Mouse (Mus musculus): ENCODE measurements around the gene Rhoa.
"Not testable (repeated sequence)": the region's sequence is repeated elsewhere in the genome, so short reads cannot be mapped to it uniquely, and the experiment has no call there.

Gene Rhoa

GRCm38 (mm10) chr9:108305629-108306520 is at the start of gene Rhoa, which contains the start of gene Tcta:
Rhoa (plus strand) TSS chr9:108306129.
Tcta (minus strand) TSS chr9:108306160.
- DNase-seq (ENCODE audit: extremely low read depth, low read depth, low spot score): peak; percentile 95

DNA sequence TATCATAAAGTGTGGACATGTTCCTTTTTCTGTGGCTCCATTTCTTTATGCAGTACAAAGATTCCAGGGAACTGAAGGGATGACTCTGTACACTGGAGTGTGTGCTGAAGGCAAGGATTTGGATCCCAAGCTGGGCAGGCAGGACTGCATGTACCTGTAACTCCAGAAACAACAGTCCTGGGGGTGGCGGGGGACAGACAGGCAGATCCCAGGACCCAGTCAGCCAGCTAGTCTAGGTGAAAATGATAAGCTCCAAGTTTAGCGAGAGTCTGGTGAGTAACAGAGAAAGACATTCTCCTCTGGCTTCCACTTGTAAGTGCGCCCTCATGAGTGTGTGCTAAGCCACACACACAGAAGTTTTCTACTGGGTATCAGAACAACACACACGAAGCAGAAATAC is 45.4 kb upstream of the Rhoa start:
- no peak for DNase-seq (ENCODE audit: extremely low read depth, low read depth, low spot score)

GRCm38 (mm10) chr9:108261865-108262264 is 44.1 kb upstream of the Rhoa start:
- no peak for DNase-seq (ENCODE audit: extremely low read depth, low read depth, low spot score)

GRCm38 (mm10) chr9:108262494-108263049 is 43.4 kb upstream of the Rhoa start:
- no peak for DNase-seq (ENCODE audit: extremely low read depth, low read depth, low spot score)

GRCm38 (mm10) chr9:108263131-108263681 is 42.7 kb upstream of the Rhoa start:
- no peak for DNase-seq (ENCODE audit: extremely low read depth, low read depth, low spot score)

DNA sequence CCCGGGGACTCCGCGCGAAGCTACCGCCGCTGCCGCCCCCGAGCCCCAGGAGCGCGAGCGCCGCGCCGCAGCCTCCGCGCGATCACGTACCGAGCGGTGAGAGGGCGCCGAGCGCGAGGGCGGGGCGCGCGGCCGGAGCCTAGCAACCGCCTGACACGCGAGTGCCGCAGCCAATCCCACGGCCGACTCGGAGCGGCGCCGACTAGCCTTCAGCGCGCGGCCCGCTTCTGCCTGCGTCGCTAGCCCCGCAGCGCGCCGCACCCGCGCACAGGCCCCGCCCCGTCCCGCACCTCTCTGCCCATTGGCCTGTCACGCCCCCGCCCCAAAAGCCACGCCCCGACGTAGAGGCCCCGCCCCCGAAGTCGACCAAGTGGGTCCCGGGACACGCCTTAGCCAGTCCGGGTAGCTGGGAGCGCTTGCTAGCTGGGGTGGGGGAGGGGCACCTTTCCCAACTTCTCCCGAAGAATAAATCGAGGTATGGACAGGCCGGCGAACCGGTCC is 42.2 kb upstream of the Rhoa start, which contains the start of gene Dag1:
Gene Dag1, minus strand, starts transcription at position 269 of the 501 bp plus-strand sequence.
- DNase-seq (ENCODE audit: extremely low read depth, low read depth, low spot score): no peak

DNA sequence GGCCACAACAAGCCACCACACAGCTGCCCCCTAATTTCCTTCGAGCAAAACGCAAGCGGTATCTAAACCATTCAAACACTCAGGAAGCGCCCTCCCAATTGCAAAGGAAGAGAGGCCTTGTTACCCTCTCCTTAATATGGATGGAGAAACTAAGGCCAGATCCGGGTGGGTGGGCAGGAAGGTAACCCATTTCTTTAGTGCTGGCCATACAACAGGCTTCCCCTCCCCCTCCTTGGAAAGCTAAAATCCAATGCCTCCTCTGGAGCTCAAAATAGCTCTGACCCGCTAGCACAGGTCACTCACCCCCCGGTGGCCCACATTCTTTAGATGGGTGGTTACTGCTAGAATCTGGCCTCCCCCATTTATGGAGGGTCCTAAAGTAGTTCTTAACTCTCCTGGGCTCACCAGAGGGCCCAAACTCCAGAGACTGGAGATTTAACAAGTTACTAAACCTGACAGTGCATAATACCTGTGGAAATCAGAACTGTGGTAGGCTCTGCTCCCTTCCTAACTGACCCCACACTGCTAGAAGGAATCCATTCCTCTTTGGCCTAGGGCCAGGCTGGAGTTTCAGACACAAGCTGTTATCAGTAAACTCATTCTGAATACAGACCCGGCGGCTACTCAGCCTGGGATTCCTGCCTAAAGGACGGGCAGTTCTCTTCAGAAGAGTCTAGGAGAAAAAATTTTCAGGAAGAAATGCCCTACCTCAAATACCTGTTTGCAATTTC is 41.6 kb upstream of the Rhoa start:
- DNase-seq (ENCODE audit: extremely low read depth, low read depth, low spot score): no peak

DNA sequence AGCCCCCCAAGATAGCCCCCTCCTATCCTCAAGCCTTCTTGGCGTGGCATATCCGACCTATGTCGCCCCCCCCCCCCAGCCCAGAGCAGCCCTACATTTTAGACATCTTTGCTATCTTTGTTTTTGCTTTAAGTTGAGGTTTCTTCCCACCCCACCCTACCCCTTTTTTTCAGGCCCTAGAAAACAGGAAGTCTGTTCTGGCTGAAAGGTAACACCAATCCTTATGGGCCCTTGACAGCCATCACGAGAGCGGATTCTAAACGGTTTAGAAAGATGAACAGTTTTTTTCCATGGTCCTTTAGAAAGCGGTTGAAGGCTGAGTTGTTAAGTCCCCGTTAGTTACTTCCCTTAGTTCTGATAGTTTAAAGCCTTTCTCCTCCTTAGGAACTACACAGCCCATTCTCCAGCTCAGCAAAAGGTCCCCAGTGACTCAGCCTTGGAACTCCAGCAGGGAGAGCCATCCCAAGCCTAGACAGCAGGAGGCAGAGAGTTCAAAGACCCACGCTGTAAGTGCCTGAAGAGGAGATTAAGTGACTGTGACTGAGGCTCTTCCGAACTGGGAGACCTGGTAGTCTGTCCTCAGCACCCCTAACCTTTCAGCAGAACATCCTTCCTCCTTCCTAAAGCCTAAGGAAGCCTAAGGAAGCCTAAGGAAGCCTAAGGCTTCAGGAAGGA is 39.5 kb upstream of the Rhoa start:
- DNase-seq (ENCODE audit: extremely low read depth, low read depth, low spot score): no peak

- no peak for DNase-seq (ENCODE audit: extremely low read depth, low read depth, low spot score)
Observed at GRCm38 (mm10) chr9:108267691-108268090, 38.2 kb upstream of the Rhoa start.

GRCm38 (mm10) chr9:108268701-108269100 is 37.2 kb upstream of the Rhoa start:
- DNase-seq (ENCODE audit: extremely low read depth, low read depth, low spot score): not testable (repeated sequence)

DNA sequence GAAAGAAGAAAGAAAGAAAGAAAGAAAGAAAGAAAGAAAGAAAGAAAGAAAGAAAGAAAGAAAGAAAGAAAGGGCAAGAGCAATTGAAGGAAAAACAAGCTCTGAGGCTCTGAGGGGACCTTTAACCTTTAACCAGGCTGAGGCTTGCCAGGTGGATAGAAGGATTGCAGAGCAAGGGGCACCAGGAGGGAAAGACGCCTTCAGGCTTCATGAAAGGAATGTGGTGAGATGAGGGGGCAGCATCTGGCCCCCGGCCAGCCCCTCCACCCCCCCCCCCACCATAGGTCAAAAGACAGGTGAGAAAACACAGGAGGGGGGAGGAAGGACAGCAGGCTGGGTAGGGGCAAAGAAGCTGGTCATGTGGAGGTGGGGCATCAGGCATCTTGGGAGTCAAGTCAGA is 34.0 kb upstream of the Rhoa start:
- no peak for DNase-seq (ENCODE audit: extremely low read depth, low read depth, low spot score)

GRCm38 (mm10) chr9:108272691-108273090 is 33.2 kb upstream of the Rhoa start:
- no peak for DNase-seq (ENCODE audit: extremely low read depth, low read depth, low spot score)

DNA sequence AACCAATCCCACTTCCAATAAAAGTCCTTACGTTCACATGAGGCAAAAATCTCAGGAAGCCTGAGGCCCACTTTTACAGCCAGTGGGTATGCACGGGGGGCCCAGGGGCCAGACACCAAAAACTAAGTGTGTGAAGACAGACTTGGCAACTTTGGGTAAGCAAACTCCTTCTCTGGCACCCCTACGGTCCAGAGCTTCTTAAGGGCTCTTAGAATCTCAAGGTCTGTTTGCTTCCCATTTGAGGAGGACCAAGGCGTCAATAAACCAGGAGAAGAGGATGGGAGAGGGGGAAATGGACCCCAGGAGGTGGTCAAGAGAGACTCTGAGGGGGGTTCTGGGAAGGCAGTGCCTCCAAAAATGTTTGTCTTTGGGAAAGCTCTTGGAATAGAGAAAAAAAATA is 32.4 kb upstream of the Rhoa start:
- no peak for DNase-seq (ENCODE audit: extremely low read depth, low read depth, low spot score)

DNA sequence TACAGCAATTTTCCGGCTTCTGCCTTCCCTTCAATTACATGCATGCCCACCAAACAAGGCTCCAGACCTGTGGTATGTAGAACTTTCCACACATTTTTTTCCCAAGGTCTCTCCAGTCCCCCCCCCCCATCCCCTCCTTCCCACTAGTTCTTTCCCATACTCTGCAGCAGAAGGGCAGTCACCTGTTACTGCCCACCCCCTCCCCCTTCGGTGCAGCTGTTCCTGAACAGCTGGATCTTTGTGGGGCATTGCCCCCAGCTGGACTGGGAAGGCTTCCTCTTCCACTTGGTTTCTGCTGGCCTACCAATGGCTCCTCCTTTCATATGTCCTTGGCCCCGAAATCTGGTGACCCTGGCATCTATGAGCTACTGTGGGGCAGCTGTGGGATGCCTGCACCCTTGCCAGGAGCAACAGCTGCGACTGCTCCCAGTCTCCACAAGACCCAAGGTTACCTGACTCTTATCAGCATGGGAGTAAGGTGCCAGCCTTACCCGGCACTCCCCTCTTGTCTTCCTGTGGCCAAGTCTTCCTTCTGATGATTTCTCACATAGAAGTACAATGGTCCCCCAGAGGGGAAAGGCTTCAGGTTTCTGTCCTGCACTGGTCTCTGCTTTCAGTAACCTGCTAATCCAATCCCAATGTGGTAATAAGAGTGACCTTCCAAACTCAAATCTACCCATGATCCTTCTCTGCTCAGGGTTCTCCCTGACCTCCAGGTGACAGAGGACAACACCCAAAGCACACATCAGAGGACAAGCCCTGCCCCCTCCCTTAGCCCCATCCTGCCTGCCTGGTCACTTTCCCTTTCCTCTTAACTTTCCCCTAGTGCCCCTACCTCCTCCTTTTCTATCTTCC is 31.2 kb upstream of the Rhoa start:
- DNase-seq (ENCODE audit: extremely low read depth, low read depth, low spot score): no peak

DNA sequence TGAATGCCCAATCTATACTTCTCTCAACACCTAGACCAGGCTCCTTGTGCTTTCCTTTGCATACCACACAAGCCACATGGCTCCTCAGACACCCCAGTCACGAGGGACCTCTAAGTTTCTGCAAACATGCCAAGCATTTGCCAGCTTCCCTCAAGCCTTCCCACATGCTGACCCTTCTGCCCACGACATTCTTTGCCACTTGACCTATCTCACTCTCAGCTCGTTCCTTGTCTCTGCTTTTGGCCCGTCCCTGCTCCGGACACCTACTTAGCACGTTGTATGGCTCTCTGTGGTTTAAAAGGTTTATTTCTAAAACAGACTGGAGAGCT is 30.6 kb upstream of the Rhoa start:
- no peak for DNase-seq (ENCODE audit: extremely low read depth, low read depth, low spot score)

DNA sequence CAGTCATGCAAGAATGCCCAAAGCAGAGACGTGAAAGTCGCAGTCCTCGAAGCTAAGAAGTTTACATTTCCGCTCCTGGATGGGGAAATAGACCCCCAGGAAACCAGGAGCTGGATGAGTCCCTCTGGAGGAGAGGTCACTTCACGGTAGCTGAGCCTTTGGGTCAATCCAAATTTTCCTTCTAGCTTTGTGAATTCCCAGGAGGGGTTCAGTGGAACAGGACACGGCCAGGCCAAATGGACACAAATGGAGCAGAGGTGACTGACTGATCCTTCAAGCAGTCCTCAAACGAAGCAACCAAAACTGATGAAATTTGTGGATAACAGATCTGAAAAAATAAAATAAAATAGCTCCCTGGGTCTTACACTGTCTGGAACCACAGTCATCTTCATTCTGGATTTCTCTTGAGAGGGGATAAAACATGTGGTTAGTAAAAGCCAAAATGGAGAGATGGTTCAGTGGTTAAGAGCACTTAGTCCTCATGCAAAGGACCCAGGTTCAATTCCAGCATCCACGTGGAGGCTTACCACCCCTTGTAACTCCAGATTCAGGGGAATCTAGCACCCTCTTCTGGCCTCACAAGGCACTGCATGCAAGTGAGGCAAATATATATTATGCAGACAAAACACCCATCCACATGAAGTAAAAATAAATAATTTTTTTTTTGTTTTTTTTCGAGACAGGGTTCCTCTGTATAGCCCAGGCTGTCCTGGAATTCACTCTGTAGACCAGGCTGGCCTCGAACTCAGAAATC is 27.1 kb upstream of the Rhoa start:
- no peak for DNase-seq (ENCODE audit: extremely low read depth, low read depth, low spot score)

GRCm38 (mm10) chr9:108280071-108280828 is 25.7 kb upstream of the Rhoa start:
- DNase-seq (ENCODE audit: extremely low read depth, low read depth, low spot score): no peak

- no peak for DNase-seq (ENCODE audit: extremely low read depth, low read depth, low spot score)
Observed at GRCm38 (mm10) chr9:108284410-108284809, 21.5 kb upstream of the Rhoa start.

All from fat pad, adult 2 months (tissue).